Mouse (Mus musculus) thymus, postnatal 4 days (tissue): ENCODE measurements at regions not wholly inside any gene's neighbourhood (a gene's known extent, or its start where the extent isn't known, plus 50 kb on each side); places are given as distances from the start of the nearest gene placed in this dataset.

ENCODE experiments used
- DNase-seq: peaks from one replicate; pipeline ENCODE4 v3.0.0; 2021

GRCm38 (mm10) chr11:34975771-34976302 lies 142.4 kb upstream of the Spdl1 start:
- no peak for DNase-seq

DNA sequence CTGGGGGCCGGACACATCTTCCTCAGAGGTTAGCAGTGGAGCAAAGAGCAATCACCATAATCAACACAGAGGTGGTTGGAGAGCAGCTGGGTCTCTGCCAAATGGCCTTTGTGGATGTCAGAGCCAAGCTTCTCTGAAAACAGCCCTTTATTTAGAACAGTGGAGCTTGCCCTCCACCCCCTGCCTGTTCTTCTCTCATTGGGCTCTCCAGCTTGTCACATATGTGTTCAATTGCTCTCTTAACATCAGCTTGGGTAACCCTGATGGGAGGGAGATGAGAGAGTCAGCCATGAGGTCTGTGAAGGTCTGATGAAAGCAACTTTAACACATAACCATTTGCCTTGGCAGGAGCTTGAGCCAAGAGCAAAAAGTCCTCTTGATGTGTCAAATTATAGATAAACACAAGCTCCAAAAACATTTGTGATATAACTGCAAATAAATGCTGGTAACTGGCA lies 140.1 kb upstream of the Spdl1 start:
- no peak for DNase-seq

- DNase-seq = no peak
These were observed 139.6 kb upstream of the Spdl1 start for GRCm38 (mm10) chr11:34973012-34973411.

- no peak for DNase-seq
These were observed 125.8 kb upstream of the Spdl1 start for GRCm38 (mm10) chr11:34959291-34959690.

DNA sequence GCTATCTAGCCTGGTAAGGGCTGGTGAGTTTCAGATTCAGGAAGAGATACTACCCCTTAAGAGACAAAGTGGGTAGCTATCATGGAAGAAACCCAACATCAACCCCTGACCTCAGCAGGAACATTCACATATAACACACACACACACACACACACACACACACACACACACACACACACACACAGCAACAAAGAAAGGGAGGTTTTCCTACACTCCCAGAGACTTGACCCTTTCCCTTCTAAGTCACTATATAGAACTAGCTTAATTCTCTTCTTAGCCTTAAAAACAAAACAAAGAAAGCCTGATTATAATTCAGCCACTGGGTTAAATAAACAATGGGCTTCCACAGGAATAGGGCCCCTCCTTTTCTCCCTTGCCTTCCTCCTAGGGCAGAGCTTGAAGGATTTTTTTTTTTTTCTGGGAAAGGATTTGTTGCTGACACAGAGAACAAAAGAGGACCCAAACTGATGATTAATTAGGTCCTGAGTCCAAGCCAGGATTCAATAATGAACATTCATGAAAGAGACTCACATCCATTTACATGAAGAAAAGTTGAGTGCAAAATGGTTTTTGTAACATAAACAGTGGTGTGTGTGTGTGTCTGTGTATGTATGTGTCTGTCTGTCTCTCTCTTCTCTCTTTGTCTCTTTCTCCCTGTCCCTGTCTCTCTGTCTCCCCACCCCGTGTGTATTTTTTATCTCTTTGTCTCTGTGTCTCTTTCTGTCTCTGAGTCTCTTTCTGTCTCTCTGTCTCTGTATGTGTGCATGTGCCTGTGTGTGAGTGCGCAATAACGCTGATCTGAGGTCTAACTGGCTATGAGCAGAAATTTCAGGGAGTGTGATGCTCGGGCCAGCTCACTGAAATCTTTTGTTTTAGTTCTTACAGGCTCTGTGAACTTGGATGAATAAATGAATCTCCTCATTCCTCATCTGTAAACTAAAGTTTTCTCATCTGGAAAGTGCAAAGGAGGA lies 108.3 kb upstream of the Spdl1 start:
- no peak for DNase-seq

DNA sequence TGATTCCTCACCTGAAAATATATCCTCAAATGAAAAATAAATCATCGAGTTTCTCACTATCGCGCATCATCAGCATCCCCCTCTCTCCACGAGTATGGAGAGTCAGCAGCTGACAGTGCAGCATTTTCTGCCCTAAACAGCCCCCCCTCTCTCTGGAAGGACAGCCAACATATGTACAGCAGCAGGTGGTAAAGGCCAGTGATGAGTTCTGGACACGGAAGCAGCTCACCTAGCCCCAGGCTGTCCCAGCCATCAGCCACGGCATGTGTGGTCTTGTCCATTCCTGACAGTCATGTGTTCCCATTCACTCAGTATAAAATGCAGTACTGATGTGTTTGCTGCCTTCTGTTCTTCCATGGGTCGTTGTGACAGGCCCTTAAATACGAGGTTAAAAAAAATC lies 106.7 kb upstream of the Spdl1 start:
- DNase-seq = no peak

- DNase-seq = no peak
These were observed 105.6 kb upstream of the Spdl1 start for GRCm38 (mm10) chr11:34939002-34939401.

DNA sequence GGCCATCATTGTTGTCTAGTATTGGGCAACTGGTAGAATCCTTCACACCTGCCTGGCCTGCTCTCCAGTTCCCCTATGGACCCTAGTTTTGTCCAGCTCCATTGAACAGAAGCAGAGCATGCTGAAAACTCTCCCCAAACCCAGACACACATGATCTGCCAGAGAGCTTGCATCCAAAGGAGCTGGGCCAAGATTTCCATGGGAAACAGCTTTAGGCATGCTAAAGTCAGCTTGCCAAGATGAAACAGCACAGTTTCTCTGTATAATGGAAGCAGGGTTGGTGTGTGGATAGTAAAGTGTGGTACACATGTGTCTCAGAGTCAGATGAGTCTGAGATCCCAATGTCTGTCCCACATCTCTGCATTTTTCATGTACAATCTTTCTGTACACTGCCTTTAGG lies 98.8 kb upstream of the Spdl1 start:
- no peak for DNase-seq

DNA sequence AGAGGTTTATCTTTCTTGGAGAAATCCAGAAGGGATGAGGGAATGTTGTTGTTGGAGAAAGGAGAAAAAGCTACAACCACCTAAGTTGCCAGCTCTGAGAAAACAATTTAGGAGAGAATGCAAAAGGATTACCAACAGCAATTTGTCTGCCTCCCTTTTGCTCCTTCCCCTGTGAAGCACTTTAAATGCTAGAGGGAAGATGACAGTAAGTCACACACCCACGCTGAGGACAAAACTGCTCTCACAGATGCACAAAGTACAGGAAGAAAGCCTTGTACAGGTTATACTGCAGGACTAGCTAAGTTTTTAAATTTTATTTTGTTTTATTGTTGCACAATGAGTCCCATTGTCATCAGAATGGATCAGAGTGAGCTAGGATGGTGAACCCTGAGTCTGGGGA lies 83.7 kb upstream of the Spdl1 start:
- DNase-seq = no peak

GRCm38 (mm10) chr11:34909841-34910240 lies 76.4 kb upstream of the Spdl1 start:
- DNase-seq = no peak

DNA sequence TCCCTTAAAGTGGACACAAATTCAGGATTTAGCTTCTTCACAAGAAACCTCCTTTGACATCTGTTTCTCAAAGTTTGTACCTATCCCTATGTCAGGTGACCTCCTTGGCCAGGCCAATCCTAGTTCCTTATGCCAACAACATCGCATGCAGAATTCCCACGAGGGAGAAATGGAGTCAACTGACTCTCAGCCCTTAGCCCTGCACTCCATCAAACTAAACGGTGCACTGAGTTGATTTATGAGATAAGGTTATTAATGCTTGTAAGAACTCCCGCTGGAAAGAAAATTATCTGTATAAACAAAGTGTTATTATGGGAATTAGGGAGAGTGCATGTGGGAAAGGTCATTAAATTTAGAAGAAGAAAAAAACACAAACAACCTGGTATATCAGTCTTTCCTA lies 70.8 kb upstream of the Spdl1 start:
- no peak for DNase-seq

DNA sequence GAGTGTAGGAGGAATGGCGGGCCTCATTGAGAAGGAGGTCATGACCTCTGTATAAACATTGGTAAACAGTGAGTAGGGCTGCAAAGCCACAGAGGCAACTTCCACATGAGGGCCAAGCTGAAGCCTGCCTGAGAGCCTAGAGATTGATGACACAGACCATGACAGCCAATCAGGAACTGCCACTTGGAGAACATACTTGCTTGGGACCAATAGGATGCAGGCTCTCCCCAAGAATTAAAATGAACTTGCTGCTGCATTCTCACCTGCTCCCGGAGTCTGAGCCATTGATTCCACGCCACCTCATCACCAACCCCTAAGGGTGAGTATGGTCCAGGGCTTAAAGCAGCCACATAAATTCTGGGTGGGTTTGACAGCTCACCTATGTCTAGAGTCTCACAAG lies 66.0 kb upstream of the Spdl1 start:
- DNase-seq = peak; percentile 58

- DNase-seq = no peak
These were observed 62.2 kb upstream of the Spdl1 start for GRCm38 (mm10) chr11:34895624-34896023.

DNA sequence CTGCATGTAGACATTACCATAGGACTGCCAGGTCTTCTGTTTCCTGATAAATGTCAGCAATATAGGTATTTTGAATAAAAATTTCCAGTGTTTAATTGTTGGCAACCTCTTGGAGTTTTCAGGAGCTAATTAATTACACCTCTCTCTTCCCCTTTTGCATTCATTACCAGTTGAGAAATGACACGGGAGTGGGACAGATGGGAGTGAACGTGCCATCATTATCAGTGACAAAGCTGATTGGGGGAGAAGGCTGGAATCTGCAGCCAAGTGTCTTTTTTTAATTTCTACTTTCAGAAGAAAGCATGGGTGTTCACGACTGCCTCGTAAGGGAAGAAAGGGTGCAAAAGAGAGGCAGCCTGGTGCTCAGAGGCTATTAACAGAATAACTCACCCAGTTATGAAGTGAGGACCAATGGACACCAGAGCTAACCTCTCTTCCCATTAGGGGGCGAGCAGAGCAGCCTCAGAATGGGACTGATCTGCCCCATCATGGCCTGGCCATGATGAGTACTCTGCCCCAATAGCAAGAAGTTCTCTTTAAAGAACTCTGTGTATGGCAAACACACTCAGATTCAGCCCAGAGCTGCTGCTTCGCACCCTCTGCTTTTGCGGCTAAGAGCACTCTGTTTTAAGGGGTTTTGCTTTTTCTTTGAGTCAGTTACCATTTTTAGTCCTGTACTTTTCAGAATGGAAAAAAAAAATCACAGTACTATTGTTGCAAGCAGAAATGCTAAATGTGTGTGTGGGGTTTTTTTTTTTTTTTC lies 55.1 kb upstream of the Spdl1 start:
- no peak for DNase-seq

- DNase-seq = no peak
These were observed 54.1 kb upstream of the Spdl1 start for GRCm38 (mm10) chr11:34887587-34887986.
